Mouse (Mus musculus) T-helper 2 cell (primary cell): Measurements from ENCODE around the gene Pkd1.

Experiments used
- in situ Hi-C: fragments of 300-600 bp; cut with MboI, MseI; formaldehyde crosslinking; loops from one replicate; pipeline ENCODE4 v1.15.1; 2025; ENCODE audit warnings: high pct_unique_total_duplicates

Gene Pkd1

DNA sequence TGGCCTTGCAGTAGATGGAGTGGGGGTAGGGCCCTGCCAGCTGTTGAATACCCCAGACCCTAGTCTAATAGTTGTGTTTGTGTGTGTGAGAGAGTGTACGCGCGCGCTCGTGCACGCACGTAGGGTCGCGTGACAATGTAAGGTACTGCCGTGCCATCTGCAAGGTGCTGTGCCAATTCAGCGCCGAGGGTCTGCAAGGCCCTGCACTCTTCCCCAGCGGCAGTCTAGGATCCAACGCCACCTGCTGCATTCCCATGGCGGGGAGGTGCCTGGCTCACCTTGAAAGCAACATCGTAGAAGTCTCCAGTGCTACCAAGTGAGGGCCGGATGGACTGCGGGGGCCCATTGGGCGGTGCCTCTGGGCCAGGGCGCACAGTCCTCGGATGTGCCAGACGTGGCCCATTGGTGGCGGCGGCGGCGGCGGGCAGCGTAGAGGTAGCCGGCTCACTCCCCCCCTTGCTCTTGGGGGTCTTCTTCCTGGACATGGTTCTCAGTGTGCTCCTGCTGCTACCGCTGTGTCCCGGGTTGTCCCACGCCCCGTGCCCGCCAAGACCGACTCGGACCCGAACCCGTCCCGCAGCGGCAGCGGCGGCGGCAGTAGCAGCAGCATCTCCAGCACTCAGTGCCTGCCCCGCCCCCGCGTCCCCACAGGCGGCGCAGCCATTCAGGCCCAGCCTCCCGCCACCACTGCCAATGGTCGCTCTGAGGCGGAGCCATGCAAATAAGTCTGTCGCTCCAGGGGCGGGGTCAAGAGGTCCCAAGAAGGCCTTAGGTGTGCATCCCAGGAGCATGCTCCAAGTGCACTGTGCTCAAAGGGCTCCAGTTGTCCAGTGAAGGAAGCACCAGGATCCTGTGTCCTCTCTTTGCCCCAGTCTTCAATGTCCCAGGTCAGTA lies 16.3 kb upstream of the Pkd1 start:
- in situ Hi-C loops: no loop called here

GRCm38 (mm10) chr17:24534160-24534718 lies 15.4 kb upstream of the Pkd1 start, which contains the start of gene Rab26:
Rab26 (minus strand) TSS chr17:24534210.
- in situ Hi-C loops: no loop called here

DNA sequence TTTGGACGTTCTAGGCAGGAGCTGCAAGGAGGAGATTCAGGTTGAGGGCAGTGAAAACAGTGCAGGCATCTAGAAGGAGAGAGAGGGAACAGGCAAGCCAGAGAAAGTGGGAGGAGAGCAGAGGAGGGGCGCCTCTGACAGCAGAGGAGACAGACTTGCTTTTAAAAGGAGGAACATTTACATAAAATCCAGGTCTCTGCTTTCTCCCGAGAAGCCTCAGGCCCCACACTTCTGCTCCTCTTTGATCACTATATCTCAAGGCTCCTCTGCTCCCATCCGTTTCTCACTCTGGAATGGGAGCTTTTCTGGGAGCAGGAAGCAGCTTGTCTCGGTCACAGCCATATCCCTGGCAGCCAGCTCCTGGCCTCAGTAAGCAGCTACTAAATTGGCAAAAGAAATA lies 14.3 kb upstream of the Pkd1 start:
- in situ Hi-C loops: no loop called here

DNA sequence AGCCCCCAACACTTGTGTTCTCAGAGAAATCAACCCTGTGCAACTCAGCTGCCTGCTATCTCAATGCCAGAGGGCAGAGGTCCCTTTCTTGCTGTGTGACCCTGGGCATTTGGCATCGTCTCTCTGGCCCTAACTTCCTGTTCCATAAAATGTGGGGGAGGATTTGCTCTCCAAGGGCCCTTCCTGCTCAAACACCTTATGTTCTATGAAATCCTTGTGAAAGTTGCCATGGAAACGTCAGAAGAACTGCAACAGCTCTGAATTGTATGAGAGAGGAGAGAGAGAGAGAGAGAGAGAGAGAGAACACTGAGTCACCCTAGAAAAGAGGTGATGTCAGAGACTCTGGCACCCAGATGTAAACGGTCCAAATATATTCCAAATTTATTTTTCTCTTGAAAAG lies 12.1 kb upstream of the Pkd1 start:
- in situ Hi-C loops: no loop called here

DNA sequence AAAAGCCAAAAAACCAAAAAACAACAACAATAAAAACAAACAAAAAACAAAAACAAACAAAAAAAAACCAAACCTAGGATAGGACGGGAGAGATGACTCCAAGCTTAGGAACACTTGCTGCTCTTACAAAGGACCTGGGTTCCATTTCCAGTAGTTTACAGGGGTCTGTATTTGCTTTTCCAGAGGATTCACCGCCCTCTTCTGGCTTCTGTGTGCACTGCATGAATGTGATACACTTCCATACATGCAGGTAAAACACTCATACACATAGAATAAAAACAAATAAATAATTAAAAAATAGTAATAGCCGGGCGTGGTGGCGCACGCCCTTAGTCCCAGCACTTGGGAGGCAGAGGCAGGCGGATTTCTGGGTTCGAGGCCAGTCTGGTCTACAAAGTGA lies 10.7 kb upstream of the Pkd1 start:
- in situ Hi-C loops: no loop called here

GRCm38 (mm10) chr17:24540375-24540774 lies 9.3 kb upstream of the Pkd1 start:
- in situ Hi-C loops: no loop called here

GRCm38 (mm10) chr17:24544613-24545012 lies 5.0 kb upstream of the Pkd1 start:
- in situ Hi-C loops: no loop called here

GRCm38 (mm10) chr17:24545247-24545646 lies 4.4 kb upstream of the Pkd1 start:
- in situ Hi-C loops: no loop called here

DNA sequence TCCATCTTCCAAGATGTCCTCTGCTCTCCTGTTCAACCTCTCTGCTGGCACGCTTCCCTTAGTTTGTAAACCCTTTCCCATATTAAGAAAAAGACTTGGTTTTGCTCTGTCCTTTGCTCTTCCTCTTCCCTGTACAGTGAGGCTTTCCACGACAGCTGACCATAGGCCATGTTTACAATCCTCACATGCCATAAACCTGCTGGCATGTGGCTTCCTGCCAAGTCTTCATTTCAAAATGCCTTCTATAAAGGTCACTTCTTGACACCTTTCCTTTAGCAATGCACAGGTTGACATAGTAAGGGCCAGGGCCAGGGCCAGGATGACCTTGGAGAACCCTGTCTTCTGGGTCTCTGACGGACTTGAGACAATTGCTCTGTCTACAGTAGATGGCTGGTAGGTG lies 3.4 kb upstream of the Pkd1 start:
- in situ Hi-C loops: no loop called here

DNA sequence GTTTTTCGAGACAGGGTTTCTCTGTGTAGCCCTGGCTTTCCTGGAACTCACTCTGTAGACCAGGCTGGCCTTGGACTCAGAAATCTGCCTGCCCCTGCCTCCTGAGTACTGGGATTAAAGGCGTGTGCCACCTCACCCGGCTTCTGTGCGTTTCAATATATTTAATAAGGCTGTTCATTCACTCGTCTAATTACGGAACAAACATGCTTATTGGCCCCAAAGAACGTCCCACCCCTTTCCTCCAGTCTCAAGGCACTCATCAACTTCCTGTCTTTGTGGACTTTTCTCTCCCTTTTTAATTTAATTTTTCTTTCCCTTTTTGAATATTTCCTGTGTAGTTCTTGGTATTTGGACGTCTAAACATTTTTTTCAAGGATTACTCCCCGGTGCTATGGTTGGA lies 1.2 kb upstream of the Pkd1 start:
- in situ Hi-C loops: no loop called here

GRCm38 (mm10) chr17:24548921-24549617 lies 565 bp upstream of the Pkd1 start:
- in situ Hi-C loops: no loop called here

GRCm38 (mm10) chr17:24550416-24551049 lies 899 bp downstream of the Pkd1 start:
- in situ Hi-C loops: no loop called here

GRCm38 (mm10) chr17:24551050-24551444 lies 1.4 kb downstream of the Pkd1 start:
- in situ Hi-C loops: no loop called here

DNA sequence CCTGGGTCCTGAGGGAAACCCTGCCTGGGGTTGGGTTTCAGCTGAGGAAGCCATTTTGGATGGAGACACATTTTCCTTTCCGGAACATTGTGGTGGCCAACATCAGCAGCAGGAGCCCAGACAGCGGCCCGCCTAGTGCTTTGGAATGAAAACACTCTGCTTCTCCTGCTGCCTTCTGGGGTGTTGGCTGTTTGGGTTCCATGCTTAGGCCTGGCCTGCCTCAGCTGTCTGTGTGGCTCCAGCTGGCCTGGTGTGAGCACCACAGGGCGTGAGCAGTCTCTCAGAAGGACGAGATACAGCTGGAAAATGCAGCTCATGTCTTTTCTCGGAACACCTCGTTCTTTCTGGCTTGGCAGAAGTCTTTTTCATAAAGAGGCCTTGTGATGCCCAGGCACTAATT lies 7.5 kb downstream of the Pkd1 start:
- in situ Hi-C loops: no loop called here

- in situ Hi-C loops: no loop called here
Observed at GRCm38 (mm10) chr17:24558600-24559099, 9.0 kb downstream of the Pkd1 start.

DNA sequence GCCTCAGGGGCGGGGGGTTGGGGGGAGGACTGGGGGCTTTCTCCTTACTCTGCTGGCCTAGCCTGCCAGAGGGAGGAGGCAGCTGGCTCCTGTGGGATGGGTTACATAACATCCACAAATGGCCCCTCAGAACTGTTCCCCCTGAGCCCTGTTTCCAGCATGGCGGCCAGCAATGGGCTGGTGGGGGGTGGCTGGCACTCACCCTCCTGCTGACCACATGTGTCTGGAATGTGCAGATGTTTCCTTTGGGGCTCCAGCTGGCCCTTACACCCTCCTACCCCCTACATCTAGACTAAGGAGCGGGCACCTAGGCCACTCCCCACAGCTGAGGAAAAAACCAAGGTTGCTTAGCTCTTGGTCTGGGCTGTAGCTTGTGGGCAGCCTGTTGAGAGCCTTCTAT lies 9.5 kb downstream of the Pkd1 start:
- in situ Hi-C loops: no loop called here

DNA sequence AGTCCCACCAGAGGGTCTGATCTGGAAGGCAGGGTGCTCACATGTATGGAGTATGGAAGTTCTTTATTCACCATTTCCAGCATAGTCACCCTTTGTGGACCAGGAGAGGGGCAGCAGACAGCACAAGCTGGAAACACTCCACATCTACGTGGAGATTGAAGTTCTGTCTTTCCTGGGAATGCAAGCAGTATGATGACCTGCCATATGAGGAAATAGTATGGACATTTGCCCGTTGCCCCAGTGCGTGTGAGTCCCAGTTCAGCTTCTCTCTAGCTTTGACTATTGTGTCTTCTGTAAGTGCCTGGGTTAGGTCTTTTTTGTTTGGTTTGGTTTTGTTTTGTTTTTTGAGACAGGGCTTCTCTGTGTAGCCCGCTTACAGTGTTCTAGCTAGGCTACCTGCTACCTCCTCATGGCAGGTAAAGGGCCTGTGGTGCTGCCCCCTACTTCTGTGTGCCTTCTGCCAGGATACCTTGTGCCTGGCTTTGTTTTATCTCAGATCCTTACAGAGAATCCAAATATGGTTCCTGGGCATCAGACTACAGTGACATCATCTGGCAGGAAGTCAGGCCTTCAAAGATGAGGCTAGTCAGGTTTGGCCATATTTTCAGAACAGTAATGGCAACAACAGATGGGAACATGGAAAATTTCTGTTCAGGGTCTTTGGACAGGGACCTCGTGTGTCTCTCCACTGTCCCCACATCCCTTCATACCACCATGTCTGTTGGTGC lies 10.8 kb downstream of the Pkd1 start:
- in situ Hi-C loops: no loop called here

- in situ Hi-C loops: no loop called here
Observed at GRCm38 (mm10) chr17:24561592-24561991, 12.0 kb downstream of the Pkd1 start.

DNA sequence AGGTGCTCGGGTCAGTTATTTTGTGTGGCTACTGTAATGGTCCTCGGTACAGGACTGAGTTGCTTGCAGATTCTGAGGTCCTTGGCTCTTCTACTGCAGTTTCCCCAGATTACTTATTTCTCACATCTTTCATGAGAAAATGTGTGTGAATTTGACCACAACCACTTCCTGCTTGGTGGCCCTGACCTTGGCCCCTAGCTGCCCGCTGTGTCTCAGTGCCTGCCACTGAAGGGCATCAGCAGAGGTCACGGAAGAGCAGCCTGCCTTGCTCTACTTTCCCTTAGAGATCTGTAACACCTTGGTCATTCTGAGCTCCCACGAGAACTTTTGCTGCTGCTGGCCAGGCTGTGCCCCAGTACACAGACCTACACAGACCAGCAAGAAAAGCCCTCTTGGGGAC lies 14.0 kb downstream of the Pkd1 start:
- in situ Hi-C loops: no loop called here

DNA sequence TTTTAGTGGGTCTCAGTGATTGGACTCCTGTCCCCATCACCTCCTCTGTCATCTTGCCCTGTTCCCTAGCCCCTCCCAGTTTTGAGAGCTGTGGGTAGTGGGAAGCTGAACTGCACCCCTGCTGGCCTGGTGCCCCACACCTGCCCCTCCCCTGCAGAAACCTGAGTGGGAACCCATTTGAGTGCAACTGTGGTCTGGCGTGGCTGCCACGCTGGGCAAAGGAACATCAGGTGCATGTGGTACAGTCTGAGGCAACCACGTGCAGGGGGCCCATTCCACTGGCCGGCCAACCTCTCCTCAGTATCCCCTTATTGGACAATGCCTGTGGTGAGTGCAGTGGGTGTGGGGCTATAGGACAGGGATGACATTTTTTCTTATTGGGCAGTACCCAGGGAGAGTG lies 14.8 kb downstream of the Pkd1 start:
- in situ Hi-C loops: no loop called here

DNA sequence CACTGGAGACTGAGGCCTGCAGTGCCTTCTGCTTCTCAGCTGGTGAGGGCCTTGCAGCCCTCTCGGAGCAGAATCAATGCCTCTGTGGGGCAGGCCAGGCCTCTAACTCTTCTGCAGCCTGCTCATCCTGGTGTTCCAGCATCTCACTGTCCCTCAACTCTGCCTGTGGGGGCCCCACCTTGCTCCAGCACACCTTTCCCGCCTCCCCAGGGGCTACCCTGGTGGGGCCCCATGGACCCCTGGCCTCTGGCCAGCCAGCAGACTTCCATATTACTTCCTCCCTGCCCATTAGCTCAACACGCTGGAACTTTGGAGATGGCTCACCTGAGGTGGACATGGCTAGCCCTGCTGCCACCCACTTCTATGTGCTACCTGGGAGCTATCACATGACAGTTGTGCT lies 15.5 kb downstream of the Pkd1 start:
- in situ Hi-C loops: no loop called here
